Comparison of ENCODE assay signal across 9 mouse cellular contexts in the genomic region with DNA sequence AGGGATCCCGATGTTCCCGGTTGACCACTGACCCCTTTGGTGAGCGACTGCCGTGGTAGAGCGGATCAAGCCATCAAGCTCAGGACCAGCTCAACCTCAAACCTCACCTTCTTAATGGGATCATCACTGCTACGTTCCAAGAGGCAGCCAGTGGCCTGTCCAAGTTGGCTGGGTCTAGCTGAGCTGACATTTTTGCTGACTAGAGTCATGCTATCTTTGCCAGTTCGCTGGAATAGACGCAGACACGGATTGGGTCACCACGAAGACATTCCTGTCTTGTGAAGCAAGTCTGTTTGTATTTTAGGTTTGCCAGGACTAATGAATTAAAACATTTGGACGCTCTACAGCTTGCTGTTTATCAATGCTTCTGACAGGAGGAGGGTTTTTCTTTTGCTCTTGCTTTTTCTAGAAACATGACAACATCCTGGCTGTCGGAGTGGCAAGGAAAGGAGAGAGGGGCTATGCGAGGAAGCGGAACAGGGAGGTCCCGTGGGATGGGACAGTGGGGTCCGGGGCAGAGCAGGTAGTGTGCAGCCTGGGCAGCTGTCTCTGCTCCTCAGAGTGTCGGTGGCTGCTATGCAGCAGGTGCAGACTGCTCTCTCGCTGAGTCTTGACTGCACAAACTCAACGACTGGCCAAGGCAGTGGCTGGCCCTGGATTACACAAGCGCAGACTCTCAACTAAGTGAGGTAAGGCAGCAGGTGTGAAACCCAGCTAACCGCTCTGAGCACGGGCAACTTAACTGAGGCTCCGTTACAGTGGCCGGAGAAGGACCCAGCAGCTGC. TPM values are rescaled to one million over a fixed set of nuclear protein-coding genes. Genes with fewer than 3 reads are reported as not detected.
A peak's percentile ranks its signal among the peaks of the same experiment; 100 is the strongest.
DNase-seq lines count a peak whose midpoint lies in the region; ATAC-seq lines count a peak whose summit lies in the region.
"Had no signal": no experiment of that assay in that cellular context is flagged by ENCODE, and none has a peak within 500 bp of the region (broad histone marks: within the 10 kb centered on the region; RNA-seq: fewer than 3 reads in every experiment).

A gene (plus strand): TSS at position 424 of the 785 bp plus-strand sequence.

- 76% methylated on average over 24 of the region's 24 CpGs for WGBS in hindbrain, embryonic 16.5 days

- H3K27ac ChIP-seq in hindbrain, embryonic 16.5 days (ENCODE audit: low read depth, low read length) = no peak within 1 kb of the TSS
- H3K27ac ChIP-seq: forebrain, embryonic 13.5 days; liver, embryonic 15.5 days had no signal

- no peaks in the 10 kb centered on the region for H3K27me3 ChIP-seq in hindbrain, embryonic 16.5 days (replicated peaks; ENCODE audit: control insufficient read depth, insufficient read depth, low read length)
- H3K27me3 ChIP-seq: forebrain, embryonic 13.5 days; liver, embryonic 15.5 days had no signal

- H3K4me3 ChIP-seq in hindbrain, embryonic 16.5 days (ENCODE audit: low read length) = no peak within 1 kb of the TSS
- H3K4me3 ChIP-seq: forebrain, embryonic 13.5 days; liver, embryonic 15.5 days had no signal

- ATAC-seq in hindbrain, embryonic 16.5 days = no peak
- ATAC-seq: forebrain, embryonic 13.5 days had no signal

- no peaks in the 10 kb centered on the region for H3K36me3 ChIP-seq in hindbrain, embryonic 16.5 days (ENCODE audit: control insufficient read depth, insufficient read depth, low read length)
- H3K36me3 ChIP-seq: liver, embryonic 15.5 days had no signal

- H3K9me3 ChIP-seq in hindbrain, embryonic 16.5 days (ENCODE audit: control insufficient read depth, low read length) = no peaks in the 10 kb centered on the region
- H3K9me3 ChIP-seq: forebrain, embryonic 13.5 days; liver, embryonic 15.5 days had no signal

- no peak within 1 kb of the TSS for H3K9ac ChIP-seq in hindbrain, embryonic 16.5 days (ENCODE audit: low read depth, low read length)
- H3K9ac ChIP-seq: forebrain, embryonic 13.5 days; liver, embryonic 15.5 days had no signal

- peak; percentile 45 for DNase-seq in adrenal gland, postnatal 14 days
- peak; percentile 55 for DNase-seq in gastrocnemius, postnatal 14 days
- DNase-seq in kidney, adult 11 months = peak; percentile 80
- DNase-seq in lung, postnatal 14 days = peak; percentile 30
- DNase-seq in frontal cortex, postnatal 36 days (ENCODE audit: low spot score in 2 of 2) = no peak
- no peak for DNase-seq in retina, embryonic 14.5 days (ENCODE audit: low spot score)

- no peak within 1 kb of the TSS for H3K4me2 ChIP-seq in hindbrain, embryonic 16.5 days (ENCODE audit: low read length)
- H3K4me2 ChIP-seq: forebrain, embryonic 13.5 days; liver, embryonic 15.5 days had no signal

- intact Hi-C loops in gastrocnemius, postnatal 14 days (cut with DNase I; ENCODE audit: low total_unique reads) = no loop called here

- H3K4me1 ChIP-seq in hindbrain, embryonic 16.5 days (ENCODE audit: control insufficient read depth, insufficient read depth, low read depth, low read length) = no peaks in the 10 kb centered on the region
- H3K4me1 ChIP-seq: forebrain, embryonic 13.5 days; liver, embryonic 15.5 days had no signal

RNA-seq across cellular contexts. Expression of the gene that starts here (rescaled TPM):
- total RNA-seq in adrenal gland, postnatal 14 days (2021) = 1.2 and 2.3 TPM in 2 replicates
- 10 to 100 TPM; 26.9 to 27.6 TPM for total RNA-seq in gastrocnemius, postnatal 14 days (2021)
- 0.25 TPM in 1 of 2 replicates, not detected in the other for polyA plus RNA-seq in hindbrain, embryonic 16.5 days (2015; fragmentation: Nextera tagmentation; extraction: Ambion mirVana)
- polyA plus RNA-seq: liver, embryonic 15.5 days had no signal

Comparison
In these comparisons a context has a peak if more than half of its experiments do, and no peak if none do; other contexts are left out.
1. DNase-seq: peak in adrenal gland, postnatal 14 days (single experiment), gastrocnemius, postnatal 14 days (single experiment), kidney, adult 11 months (single experiment) and lung, postnatal 14 days (single experiment); none in frontal cortex, postnatal 36 days (0 of 2) and retina, embryonic 14.5 days (single experiment).